Mouse (Mus musculus) erythroblast, embryonic 14.5 days (primary cell): ENCODE data around the gene Tbc1d16.

Source experiments
- GATA1 ChIP-seq: IDR thresholded peaks from 2 replicates; pipeline ENCODE4 v1.6.1; 2012; ENCODE audit warnings: low read length, inconsistent platforms, mixed read lengths
- TAL1 ChIP-seq: IDR thresholded peaks from 3 replicates; pipeline ENCODE4 v1.6.1; 2012; ENCODE audit warnings: low read length, inconsistent platforms, mixed read lengths

DNA sequence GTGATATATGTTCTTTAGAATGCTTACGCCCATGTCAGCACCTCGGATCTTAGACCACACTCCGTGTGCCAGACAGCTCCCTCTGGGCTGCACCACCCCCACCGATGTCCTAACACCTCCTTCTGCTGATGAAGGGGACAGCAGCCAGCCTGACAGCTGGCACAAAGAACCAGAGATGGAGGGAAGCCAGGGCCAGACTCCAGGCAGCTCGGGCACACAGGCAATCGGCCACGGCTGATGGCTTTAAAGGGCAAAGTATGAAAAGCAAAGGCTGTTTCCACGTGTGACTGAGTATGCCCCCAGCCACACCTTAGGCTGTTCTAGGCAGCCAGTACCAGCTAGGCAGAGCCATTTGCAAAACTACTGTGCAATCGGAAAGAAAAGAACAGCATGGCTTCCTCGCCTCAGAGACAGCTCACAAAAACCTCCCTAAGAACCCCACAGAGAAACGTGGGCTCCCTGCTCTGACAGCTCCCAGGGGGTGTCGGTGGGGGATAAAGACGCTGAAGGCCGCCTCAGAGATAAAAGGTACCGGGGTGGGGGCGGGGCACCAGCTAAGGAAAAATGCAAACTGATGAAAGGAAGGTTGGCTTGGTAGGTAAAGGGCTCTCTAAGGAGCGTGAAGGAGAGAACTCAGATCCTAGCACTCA lies 8.4 kb downstream of the Tbc1d16 start:
- TF ChIP-seq TAL1 (no peak), GATA1 (no peak)
